Mouse (Mus musculus): ENCODE results near the gene Lypd6. TPM values are rescaled to one million over a fixed set of nuclear protein-coding genes. Genes with fewer than 3 reads are reported as not detected.

Gene Lypd6
- total and polyA plus RNA-seq, 2 experiments, result 0.06 to 0.09 TPM

GRCm38 (mm10) chr2:50044871-50045470 is 21.3 kb upstream of the Lypd6 start:
- no peak overlapping the region for H3K27ac ChIP-seq (replicated peaks; ENCODE audit: insufficient read depth, low read depth, low read length)
- H3K79me2 ChIP-seq (ENCODE audit: control insufficient read depth, insufficient read depth, low read length), result no peaks in the 10 kb centered on the region
- H3K27me3 ChIP-seq (ENCODE audit: control insufficient read depth, insufficient read depth, low read length), result no peaks in the 10 kb centered on the region
- DNase-seq (ENCODE audit: extremely low read depth, low read depth, low spot score), result no peak
- no peak overlapping the region for H3K9ac ChIP-seq (ENCODE audit: low read depth, low read length)
- 84% methylated on average over 7 of the region's 7 CpGs for WGBS
- no peaks in the 10 kb centered on the region for H3K36me3 ChIP-seq (ENCODE audit: control insufficient read depth, insufficient read depth, low read length)
- TF ChIP-seq POLR2A (IDR thresholded peaks at IDR 0.05; ENCODE audit: extremely low read depth, insufficient read depth, low read length), result no peak
- TF ChIP-seq CTCF (IDR thresholded peaks at IDR 0.05; ENCODE audit: low read depth, low read length), result no peak
- no peaks in the 10 kb centered on the region for H3K4me1 ChIP-seq (ENCODE audit: control insufficient read depth, insufficient read depth, low read length)
- H3K4me3 ChIP-seq (ENCODE audit: insufficient read depth, low read depth, low read length), result no peak overlapping the region

- H3K4me1 ChIP-seq (ENCODE audit: control insufficient read depth, insufficient read depth, low read length), result no peaks in the 10 kb centered on the region
- no peak overlapping the region for H3K9ac ChIP-seq (ENCODE audit: low read depth, low read length)
- H3K79me2 ChIP-seq (ENCODE audit: control insufficient read depth, insufficient read depth, low read length), result no peaks in the 10 kb centered on the region
- no peak for DNase-seq (ENCODE audit: extremely low read depth, low read depth, low spot score)
- no peak overlapping the region for H3K27ac ChIP-seq (replicated peaks; ENCODE audit: insufficient read depth, low read depth, low read length)
- 89% methylated on average over 4 of the region's 4 CpGs for WGBS
- no peaks in the 10 kb centered on the region for H3K36me3 ChIP-seq (ENCODE audit: control insufficient read depth, insufficient read depth, low read length)
- no peaks in the 10 kb centered on the region for H3K27me3 ChIP-seq (ENCODE audit: control insufficient read depth, insufficient read depth, low read length)
- no peak overlapping the region for H3K4me3 ChIP-seq (ENCODE audit: insufficient read depth, low read depth, low read length)
- TF ChIP-seq POLR2A (IDR thresholded peaks at IDR 0.05; ENCODE audit: extremely low read depth, insufficient read depth, low read length) (no peak), CTCF (IDR thresholded peaks at IDR 0.05; ENCODE audit: low read depth, low read length) (no peak)
Observed at GRCm38 (mm10) chr2:50045841-50046240, 20.4 kb upstream of the Lypd6 start.

GRCm38 (mm10) chr2:50048442-50048841 is 17.8 kb upstream of the Lypd6 start:
- H3K4me1 ChIP-seq (ENCODE audit: control insufficient read depth, insufficient read depth, low read length), result no peaks in the 10 kb centered on the region
- no peaks in the 10 kb centered on the region for H3K79me2 ChIP-seq (ENCODE audit: control insufficient read depth, insufficient read depth, low read length)
- no peak overlapping the region for H3K9ac ChIP-seq (ENCODE audit: low read depth, low read length)
- H3K27me3 ChIP-seq (ENCODE audit: control insufficient read depth, insufficient read depth, low read length), result no peaks in the 10 kb centered on the region
- no peak overlapping the region for H3K27ac ChIP-seq (replicated peaks; ENCODE audit: insufficient read depth, low read depth, low read length)
- no peak for TF ChIP-seq POLR2A (IDR thresholded peaks at IDR 0.05; ENCODE audit: extremely low read depth, insufficient read depth, low read length)
- TF ChIP-seq CTCF (IDR thresholded peaks at IDR 0.05; ENCODE audit: low read depth, low read length), result no peak
- H3K36me3 ChIP-seq (ENCODE audit: control insufficient read depth, insufficient read depth, low read length), result no peaks in the 10 kb centered on the region
- DNase-seq (ENCODE audit: extremely low read depth, low read depth, low spot score), result no peak
- no peak overlapping the region for H3K4me3 ChIP-seq (ENCODE audit: insufficient read depth, low read depth, low read length)

- WGBS, result 78% methylated on average over 1 of the region's 1 CpGs
Observed at GRCm38 (mm10) chr2:50053893-50054292, 12.3 kb upstream of the Lypd6 start.

GRCm38 (mm10) chr2:50065902-50066245 is 355 bp upstream of the Lypd6 start:
- 9% methylated on average over 14 of the region's 14 CpGs for WGBS
- DNase-seq (ENCODE audit: extremely low read depth, low read depth, low spot score), result no peak
- no peaks in the 10 kb centered on the region for H3K79me2 ChIP-seq (ENCODE audit: control insufficient read depth, insufficient read depth, low read length)
- H3K9ac ChIP-seq (ENCODE audit: low read depth, low read length), result no peak overlapping the region
- no peaks in the 10 kb centered on the region for H3K4me1 ChIP-seq (ENCODE audit: control insufficient read depth, insufficient read depth, low read length)
- no peaks in the 10 kb centered on the region for H3K36me3 ChIP-seq (ENCODE audit: control insufficient read depth, insufficient read depth, low read length)
- H3K27ac ChIP-seq (replicated peaks; ENCODE audit: insufficient read depth, low read depth, low read length), result no peak overlapping the region
- H3K27me3 ChIP-seq (ENCODE audit: control insufficient read depth, insufficient read depth, low read length), result peaks cover 6% of the 10 kb centered on the region; the same call in 1 of the 2 replicates
- H3K4me3 ChIP-seq (ENCODE audit: insufficient read depth, low read depth, low read length), result peak overlapping the region; percentile 24; the same call in 1 of the 2 replicates
- TF ChIP-seq CTCF (IDR thresholded peaks at IDR 0.05; ENCODE audit: low read depth, low read length) (no peak), POLR2A (IDR thresholded peaks at IDR 0.05; ENCODE audit: extremely low read depth, insufficient read depth, low read length) (no peak)

More at GRCm38 (mm10) chr2:50053893-50054292, 12.3 kb upstream of the Lypd6 start:
- Histone ChIP-seq H3K4me1 (ENCODE audit: control insufficient read depth, insufficient read depth, low read length) (no peaks in the 10 kb centered on the region), H3K4me3 (ENCODE audit: insufficient read depth, low read depth, low read length) (no peak overlapping the region), H3K36me3 (ENCODE audit: control insufficient read depth, insufficient read depth, low read length) (no peaks in the 10 kb centered on the region), H3K9ac (ENCODE audit: low read depth, low read length) (no peak overlapping the region), H3K79me2 (ENCODE audit: control insufficient read depth, insufficient read depth, low read length) (no peaks in the 10 kb centered on the region), H3K27ac (replicated peaks; ENCODE audit: insufficient read depth, low read depth, low read length) (no peak overlapping the region), H3K27me3 (ENCODE audit: control insufficient read depth, insufficient read depth, low read length) (no peaks in the 10 kb centered on the region)
- TF ChIP-seq CTCF (IDR thresholded peaks at IDR 0.05; ENCODE audit: low read depth, low read length) (no peak), POLR2A (IDR thresholded peaks at IDR 0.05; ENCODE audit: extremely low read depth, insufficient read depth, low read length) (no peak)
- DNase-seq (ENCODE audit: extremely low read depth, low read depth, low spot score), result no peak

GRCm38 (mm10) chr2:50066968-50067315 is 713 bp downstream of the Lypd6 start:
- peaks cover 6% of the 10 kb centered on the region; the same call in 1 of the 2 replicates for H3K27me3 ChIP-seq (ENCODE audit: control insufficient read depth, insufficient read depth, low read length)
- no peak overlapping the region for H3K27ac ChIP-seq (replicated peaks; ENCODE audit: insufficient read depth, low read depth, low read length)
- no peaks in the 10 kb centered on the region for H3K79me2 ChIP-seq (ENCODE audit: control insufficient read depth, insufficient read depth, low read length)
- peak overlapping the region; percentile 14; the same call in 1 of the 2 replicates for H3K9ac ChIP-seq (ENCODE audit: low read depth, low read length)
- no peak for TF ChIP-seq CTCF (IDR thresholded peaks at IDR 0.05; ENCODE audit: low read depth, low read length)
- TF ChIP-seq POLR2A (IDR thresholded peaks at IDR 0.05; ENCODE audit: extremely low read depth, insufficient read depth, low read length), result no peak
- no peak for DNase-seq (ENCODE audit: extremely low read depth, low read depth, low spot score)
- no peaks in the 10 kb centered on the region for H3K36me3 ChIP-seq (ENCODE audit: control insufficient read depth, insufficient read depth, low read length)
- H3K4me1 ChIP-seq (ENCODE audit: control insufficient read depth, insufficient read depth, low read length), result no peaks in the 10 kb centered on the region
- H3K4me3 ChIP-seq (ENCODE audit: insufficient read depth, low read depth, low read length), result peak overlapping the region; percentile 48; the same call in 1 of the 2 replicates
- 5% methylated on average over 9 of the region's 9 CpGs for WGBS
